Mouse (Mus musculus): Measurements from ENCODE around the gene Vkorc1l1. TPM values are rescaled to one million over a fixed set of nuclear protein-coding genes. Genes with fewer than 3 reads are reported as not detected.

The Vkorc1l1 gene
- polyA plus RNA-seq, 1 experiment from 2014 or later: 20.7 TPM

- DNase-seq (ENCODE audit: low spot score): peak; percentile 93
- Histone ChIP-seq H3K27ac (peak within 1 kb of the TSS; percentile 79), H3K27me3 (ENCODE audit: insufficient read depth, low read length) (no peaks in the 10 kb centered on the region), H3K4me2 (ENCODE audit: low read length) (peak within 1 kb of the TSS; percentile 84), H3K9ac (ENCODE audit: low read depth, low read length) (peak within 1 kb of the TSS; percentile 73), H3K4me1 (replicated peaks; ENCODE audit: insufficient read depth, low read length) (peaks cover 13% of the 10 kb centered on the region; the same call in 1 of the 2 replicates), H3K36me3 (ENCODE audit: insufficient read depth, low read length) (no peaks in the 10 kb centered on the region), H3K4me3 (replicated peaks; ENCODE audit: low read depth, low read length) (peak within 1 kb of the TSS; percentile 57), H3K9me3 (replicated peaks; ENCODE audit: low read length) (no peaks in the 10 kb centered on the region)
- peak; percentile 80 for ATAC-seq (replicated peaks; ENCODE audit: low FRiP score, low read depth)
- under 1% methylated on average over 39 of the region's 39 CpGs for WGBS
- no peak; the same call in 1 of the 2 replicates for TF ChIP-seq CTCF (IDR thresholded peaks at IDR 0.05; ENCODE audit: low read depth)
Observed at GRCm38 (mm10) chr5:130002301-130003146, 60.8 kb downstream of the Vkorc1l1 start, which contains the start of gene Gusb. Gene Gusb (minus strand): TSS chr5:130003049.

DNA sequence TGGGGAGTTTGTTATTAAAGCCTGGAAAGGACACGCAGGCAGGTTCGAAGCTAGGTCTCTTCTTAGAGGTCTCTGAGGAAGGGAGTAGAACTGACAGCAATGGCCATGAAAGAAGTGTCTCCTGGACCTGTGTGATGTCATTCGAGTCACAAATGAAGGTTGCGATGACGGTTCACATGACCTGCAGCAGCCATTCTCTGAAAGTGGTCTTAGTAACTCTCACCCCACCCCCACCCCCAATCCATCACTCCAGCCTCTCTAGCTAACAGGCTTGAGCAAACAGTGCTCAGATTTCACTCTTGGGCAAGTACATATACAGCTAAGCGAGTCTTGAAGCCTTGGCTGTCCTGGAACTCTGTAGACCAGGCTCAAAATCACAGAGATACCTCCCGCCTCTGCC lies 61.5 kb downstream of the Vkorc1l1 start:
- peak overlapping the region; percentile 79 for H3K27ac ChIP-seq
- H3K9me3 ChIP-seq (replicated peaks; ENCODE audit: low read length): no peaks in the 10 kb centered on the region
- DNase-seq (ENCODE audit: low spot score) (no peak), ATAC-seq (replicated peaks; ENCODE audit: low FRiP score, low read depth) (no peak)
- H3K4me3 ChIP-seq (replicated peaks; ENCODE audit: low read depth, low read length): peak overlapping the region; percentile 57
- H3K4me1 ChIP-seq (replicated peaks; ENCODE audit: insufficient read depth, low read length): peaks cover 13% of the 10 kb centered on the region; the same call in 1 of the 2 replicates
- WGBS: 24% methylated on average over 7 of the region's 7 CpGs
- H3K27me3 ChIP-seq (ENCODE audit: insufficient read depth, low read length): no peaks in the 10 kb centered on the region
- peak overlapping the region; percentile 73 for H3K9ac ChIP-seq (ENCODE audit: low read depth, low read length)
- no peak for TF ChIP-seq CTCF (IDR thresholded peaks at IDR 0.05; ENCODE audit: low read depth)
- H3K4me2 ChIP-seq (ENCODE audit: low read length): peak overlapping the region; percentile 84
- H3K36me3 ChIP-seq (ENCODE audit: insufficient read depth, low read length): no peaks in the 10 kb centered on the region

DNA sequence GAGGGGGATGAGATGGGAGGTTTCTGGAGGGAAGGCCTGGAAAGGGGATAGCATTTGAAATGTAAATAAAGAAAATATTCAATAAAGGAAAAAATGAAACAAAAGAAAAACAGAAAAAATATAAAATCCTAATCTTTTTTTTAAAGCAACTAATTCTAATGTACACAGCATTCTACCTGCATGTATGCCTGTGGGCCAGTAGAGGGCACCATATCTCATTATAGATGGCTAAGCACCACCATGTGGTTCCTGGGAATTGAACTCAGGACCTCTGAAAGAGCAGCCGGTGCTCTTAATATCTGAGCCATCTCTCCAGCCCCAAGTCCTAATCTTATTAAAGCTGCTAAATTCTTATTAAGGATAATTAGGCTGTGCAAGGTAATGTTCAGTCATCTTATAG lies 65.6 kb downstream of the Vkorc1l1 start:
- ATAC-seq (replicated peaks; ENCODE audit: low FRiP score, low read depth) (no peak), DNase-seq (ENCODE audit: low spot score) (no peak)
- Histone ChIP-seq H3K4me1 (replicated peaks; ENCODE audit: insufficient read depth, low read length) (0 out of 2 replicates have a peak, but pooled peaks cover 5% of the 10 kb centered on the region), H3K9ac (ENCODE audit: low read depth, low read length) (no peak overlapping the region), H3K4me3 (replicated peaks; ENCODE audit: low read depth, low read length) (no peak overlapping the region), H3K27ac (no peak overlapping the region), H3K4me2 (ENCODE audit: low read length) (no peak overlapping the region), H3K9me3 (replicated peaks; ENCODE audit: low read length) (no peaks in the 10 kb centered on the region), H3K27me3 (ENCODE audit: insufficient read depth, low read length) (no peaks in the 10 kb centered on the region), H3K36me3 (ENCODE audit: insufficient read depth, low read length) (no peaks in the 10 kb centered on the region)
- 82% methylated on average over 1 of the region's 1 CpGs for WGBS
- TF ChIP-seq CTCF (IDR thresholded peaks at IDR 0.05; ENCODE audit: low read depth): peak; percentile 58

DNA sequence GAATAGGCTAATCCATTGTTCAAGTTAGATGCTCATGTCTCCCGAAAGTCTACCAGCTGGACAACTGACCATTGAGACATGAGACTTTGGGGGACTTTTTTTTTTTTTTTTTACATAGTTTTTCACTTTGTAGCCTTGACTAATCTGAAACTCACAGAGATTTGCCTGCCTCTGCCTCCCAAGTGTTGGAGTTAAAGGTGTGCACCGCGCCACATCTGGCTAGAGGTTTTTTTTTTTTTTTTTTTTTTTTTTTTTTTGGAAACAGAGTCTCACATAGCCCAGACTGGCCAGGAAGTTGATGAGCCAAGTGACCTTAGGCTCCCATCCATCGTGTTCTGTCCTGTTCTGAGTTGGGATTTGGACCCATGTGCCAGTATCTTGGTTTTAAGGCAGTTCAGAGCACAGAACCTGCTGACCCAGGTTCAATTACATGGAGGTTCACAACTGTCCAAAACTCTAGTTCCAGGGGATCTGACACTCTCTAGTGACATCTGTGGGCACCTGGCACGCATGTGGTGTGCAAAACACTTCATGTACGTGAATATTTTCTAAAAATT lies 66.3 kb downstream of the Vkorc1l1 start:
- ATAC-seq (replicated peaks; ENCODE audit: low FRiP score, low read depth): no peak
- H3K36me3 ChIP-seq (ENCODE audit: insufficient read depth, low read length): peaks cover 6% of the 10 kb centered on the region; the same call in 1 of the 2 replicates
- no peak for TF ChIP-seq CTCF (IDR thresholded peaks at IDR 0.05; ENCODE audit: low read depth)
- no peaks in the 10 kb centered on the region for H3K9me3 ChIP-seq (replicated peaks; ENCODE audit: low read length)
- no peak overlapping the region for H3K4me3 ChIP-seq (replicated peaks; ENCODE audit: low read depth, low read length)
- H3K9ac ChIP-seq (ENCODE audit: low read depth, low read length): no peak overlapping the region
- 80% methylated on average over 6 of the region's 6 CpGs for WGBS
- no peak for DNase-seq (ENCODE audit: low spot score)
- H3K27ac ChIP-seq: no peak overlapping the region
- 0 out of 2 replicates have a peak, but pooled peaks cover 4% of the 10 kb centered on the region for H3K4me1 ChIP-seq (replicated peaks; ENCODE audit: insufficient read depth, low read length)
- no peak overlapping the region for H3K4me2 ChIP-seq (ENCODE audit: low read length)
- no peaks in the 10 kb centered on the region for H3K27me3 ChIP-seq (ENCODE audit: insufficient read depth, low read length)

DNA sequence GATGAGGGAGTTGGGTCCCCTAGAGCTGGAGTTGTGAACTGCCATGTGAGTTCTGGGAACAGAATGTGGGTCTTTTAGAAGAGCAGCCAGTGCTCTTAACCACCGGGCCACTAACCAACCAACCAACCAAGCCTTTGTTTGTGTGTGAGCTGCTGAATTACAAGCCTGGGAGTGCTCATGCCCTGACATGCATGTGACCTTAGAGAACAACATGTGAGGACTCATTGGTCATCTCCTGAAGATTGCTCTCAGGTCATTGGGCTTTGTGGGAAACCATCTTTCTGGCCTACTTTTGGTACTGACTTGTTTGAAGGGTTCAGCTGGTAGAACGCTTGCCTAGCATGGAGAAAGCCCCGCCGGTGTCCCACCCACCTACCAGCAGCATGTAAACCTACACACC lies 68.0 kb downstream of the Vkorc1l1 start:
- no peak for DNase-seq (ENCODE audit: low spot score)
- Histone ChIP-seq H3K4me2 (ENCODE audit: low read length) (no peak overlapping the region), H3K9ac (ENCODE audit: low read depth, low read length) (no peak overlapping the region), H3K9me3 (replicated peaks; ENCODE audit: low read length) (no peaks in the 10 kb centered on the region), H3K27me3 (ENCODE audit: insufficient read depth, low read length) (no peaks in the 10 kb centered on the region), H3K4me3 (replicated peaks; ENCODE audit: low read depth, low read length) (no peak overlapping the region), H3K4me1 (replicated peaks; ENCODE audit: insufficient read depth, low read length) (no peaks in the 10 kb centered on the region), H3K27ac (no peak overlapping the region), H3K36me3 (ENCODE audit: insufficient read depth, low read length) (peaks cover 8% of the 10 kb centered on the region; the same call in 1 of the 2 replicates)
- TF ChIP-seq CTCF (IDR thresholded peaks at IDR 0.05; ENCODE audit: low read depth): no peak
- no peak for ATAC-seq (replicated peaks; ENCODE audit: low FRiP score, low read depth)
- 96% methylated on average over 4 of the region's 4 CpGs for WGBS

- 93% methylated on average over 5 of the region's 5 CpGs for WGBS
- H3K36me3 ChIP-seq (ENCODE audit: insufficient read depth, low read length): peaks cover 14% of the 10 kb centered on the region; the same call in 1 of the 2 replicates
- H3K27me3 ChIP-seq (ENCODE audit: insufficient read depth, low read length): no peaks in the 10 kb centered on the region
- no peak overlapping the region for H3K27ac ChIP-seq
- no peaks in the 10 kb centered on the region for H3K4me1 ChIP-seq (replicated peaks; ENCODE audit: insufficient read depth, low read length)
- no peak for DNase-seq (ENCODE audit: low spot score)
- no peak for ATAC-seq (replicated peaks; ENCODE audit: low FRiP score, low read depth)
- no peak overlapping the region for H3K4me3 ChIP-seq (replicated peaks; ENCODE audit: low read depth, low read length)
- H3K9ac ChIP-seq (ENCODE audit: low read depth, low read length): no peak overlapping the region
- H3K9me3 ChIP-seq (replicated peaks; ENCODE audit: low read length): no peaks in the 10 kb centered on the region
- H3K4me2 ChIP-seq (ENCODE audit: low read length): no peak overlapping the region
- peak; percentile 61 for TF ChIP-seq CTCF (IDR thresholded peaks at IDR 0.05; ENCODE audit: low read depth)
Observed at GRCm38 (mm10) chr5:130010961-130011360, 69.2 kb downstream of the Vkorc1l1 start.

All from kidney, postnatal 0 days (tissue).